Mouse (Mus musculus): ENCODE data around the gene Gm10570. TPM values are rescaled to one million over a fixed set of nuclear protein-coding genes. Genes with fewer than 3 reads are reported as not detected.

Gm10570 gene
- total RNA-seq, 2 experiments from 2014 or later = 0.69 to 2.4 TPM

DNA sequence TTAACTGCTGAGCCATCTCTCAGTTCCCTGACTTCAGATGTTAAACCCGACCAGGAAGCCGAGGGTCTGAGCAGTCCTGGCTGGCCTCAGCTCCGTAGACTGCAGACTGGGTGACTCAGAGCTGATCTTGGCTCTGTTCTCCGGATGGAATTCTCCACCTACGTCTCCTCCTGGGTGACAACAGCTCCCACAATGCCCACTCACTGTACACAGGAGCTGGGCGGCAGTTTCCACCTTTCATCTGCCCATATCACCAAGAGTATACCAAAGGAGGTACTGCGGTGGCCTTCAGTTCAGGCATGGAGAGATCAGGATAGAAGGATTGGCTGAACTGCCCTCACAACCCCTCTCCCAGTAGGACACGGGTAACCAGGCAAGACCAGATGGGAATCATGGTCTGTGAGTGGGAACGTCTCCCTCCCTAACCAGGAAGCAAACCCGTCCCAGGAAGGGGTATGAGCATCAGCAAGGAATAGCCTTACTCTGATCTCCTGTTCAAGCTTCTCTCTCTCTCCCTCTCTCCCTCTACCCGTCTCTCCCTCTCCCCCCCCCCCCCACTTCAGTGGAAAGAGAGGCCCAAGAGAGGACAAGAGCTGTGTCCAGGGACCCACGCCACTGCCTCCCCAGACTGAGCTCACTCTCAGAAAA lies 34.7 kb downstream of the Gm10570 start:
- peak; percentile 44 to 73 for DNase-seq (ENCODE audit: low spot score in 2 of 2)

DNA sequence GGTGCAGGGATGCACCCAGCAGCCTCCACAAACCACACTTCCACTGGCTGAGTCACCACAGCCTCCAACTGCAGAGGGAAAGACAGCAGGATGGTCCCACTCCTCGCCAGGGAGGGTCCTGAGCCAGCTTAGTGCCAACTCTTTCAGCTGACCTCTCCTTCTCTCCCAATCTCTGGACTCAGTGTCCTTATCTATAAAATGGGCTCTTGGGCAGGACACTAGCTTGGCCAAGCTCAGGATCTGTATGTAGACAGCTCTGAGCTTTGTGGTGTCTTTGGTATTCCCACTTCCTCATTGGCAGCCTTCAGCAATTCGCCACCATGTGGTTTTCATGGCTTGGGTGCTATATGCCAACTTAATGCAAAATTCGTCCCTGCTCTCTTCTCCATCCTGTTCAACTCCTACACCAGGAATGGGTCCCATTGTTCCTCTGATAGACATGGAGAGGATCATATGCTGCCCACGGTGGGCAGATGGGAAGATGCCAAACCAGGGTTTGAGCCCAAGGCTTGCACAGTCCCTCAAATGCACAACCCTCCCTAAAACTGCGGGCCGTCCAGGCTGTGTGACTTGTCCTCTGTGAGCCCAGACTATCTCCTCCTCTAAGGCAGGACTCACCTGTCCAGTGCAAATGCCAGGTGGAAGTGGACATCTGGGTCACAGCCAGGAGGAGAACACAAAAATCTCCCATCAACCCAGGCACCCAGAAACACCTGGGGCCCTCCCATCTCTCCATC lies 37.7 kb downstream of the Gm10570 start:
- DNase-seq (ENCODE audit: low spot score in 2 of 2) = peak; percentile 58 to 65

DNA sequence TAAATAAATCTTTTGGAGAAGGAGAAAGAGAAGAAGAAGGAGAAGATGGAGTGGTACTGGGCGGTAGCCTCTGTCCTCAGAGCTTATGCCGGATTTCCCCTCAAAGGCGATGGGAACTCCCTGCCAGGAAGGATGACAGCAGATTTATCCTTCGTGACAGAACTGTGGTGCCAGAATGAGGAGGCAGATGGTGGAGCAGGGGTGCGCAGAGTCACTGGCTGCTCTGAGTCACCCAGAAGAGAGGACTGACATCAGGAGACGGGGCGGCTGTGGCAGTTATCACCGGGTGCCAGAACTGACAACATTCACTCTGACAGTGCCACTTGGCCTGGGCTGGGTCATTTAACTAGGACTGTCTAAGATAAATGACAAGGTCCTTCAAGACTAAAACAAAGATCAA lies 38.4 kb downstream of the Gm10570 start:
- peak; percentile 86 to 94 for DNase-seq (ENCODE audit: low spot score in 2 of 2)

DNA sequence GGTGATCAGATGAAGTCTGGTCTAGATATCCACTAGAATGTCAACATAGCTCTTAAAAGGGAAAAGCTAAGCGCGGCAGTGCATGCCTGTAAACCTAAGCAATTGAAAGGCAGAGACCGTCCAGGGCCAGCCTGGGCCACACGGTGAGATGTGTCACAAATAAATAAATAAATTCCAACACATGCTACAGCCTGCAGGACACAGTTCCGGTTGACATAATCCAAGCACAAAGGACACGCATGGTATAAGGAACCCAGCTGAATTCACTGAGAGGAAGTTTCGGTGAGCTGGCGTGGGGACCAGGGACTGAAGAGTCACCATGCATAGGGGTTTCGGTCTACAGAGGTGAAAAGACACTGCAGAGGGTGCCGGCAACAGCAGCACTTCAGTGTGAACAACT lies 39.7 kb downstream of the Gm10570 start:
- no peak for DNase-seq (ENCODE audit: low spot score in 2 of 2)

DNA sequence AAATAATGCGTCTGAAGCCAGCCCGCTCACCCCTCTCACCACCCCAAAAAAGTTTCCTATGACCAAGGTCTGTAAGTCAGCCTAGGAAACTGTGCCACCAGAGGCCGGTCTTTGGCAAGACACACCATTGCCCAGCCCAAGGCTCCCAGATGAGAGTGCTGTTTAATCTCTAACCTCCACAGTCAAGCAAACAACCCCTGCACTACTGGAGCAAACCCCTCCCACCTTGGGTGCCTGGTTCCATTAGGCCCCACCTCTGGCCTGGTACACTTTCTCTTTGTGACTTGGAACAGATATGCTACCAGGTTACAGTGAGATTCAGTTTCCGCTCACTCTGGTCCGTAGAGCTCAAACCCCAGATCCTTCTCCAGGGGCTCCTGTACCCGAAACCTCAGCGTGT lies 41.4 kb downstream of the Gm10570 start:
- no peak for DNase-seq (ENCODE audit: low spot score in 2 of 2)

DNA sequence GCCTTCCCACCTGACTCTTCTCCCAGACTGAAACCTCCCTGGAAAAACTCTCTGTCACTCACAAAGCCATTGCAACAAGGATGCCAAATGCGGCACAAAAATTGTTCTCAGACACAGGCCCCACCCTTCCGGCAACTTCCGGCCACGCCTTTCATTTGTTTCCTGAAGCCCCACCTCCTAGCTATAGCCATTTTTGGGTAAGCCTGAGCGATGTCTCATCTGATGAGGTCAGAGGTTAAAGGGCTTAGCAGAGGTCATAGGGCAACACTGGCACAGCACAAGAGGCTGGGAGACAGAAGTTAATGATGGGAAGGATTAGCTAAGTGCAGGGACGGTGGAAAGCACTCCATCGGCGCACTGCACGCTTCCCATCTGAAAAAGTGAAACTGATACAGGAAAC lies 41.9 kb downstream of the Gm10570 start:
- DNase-seq (ENCODE audit: low spot score in 2 of 2) = no peak

DNA sequence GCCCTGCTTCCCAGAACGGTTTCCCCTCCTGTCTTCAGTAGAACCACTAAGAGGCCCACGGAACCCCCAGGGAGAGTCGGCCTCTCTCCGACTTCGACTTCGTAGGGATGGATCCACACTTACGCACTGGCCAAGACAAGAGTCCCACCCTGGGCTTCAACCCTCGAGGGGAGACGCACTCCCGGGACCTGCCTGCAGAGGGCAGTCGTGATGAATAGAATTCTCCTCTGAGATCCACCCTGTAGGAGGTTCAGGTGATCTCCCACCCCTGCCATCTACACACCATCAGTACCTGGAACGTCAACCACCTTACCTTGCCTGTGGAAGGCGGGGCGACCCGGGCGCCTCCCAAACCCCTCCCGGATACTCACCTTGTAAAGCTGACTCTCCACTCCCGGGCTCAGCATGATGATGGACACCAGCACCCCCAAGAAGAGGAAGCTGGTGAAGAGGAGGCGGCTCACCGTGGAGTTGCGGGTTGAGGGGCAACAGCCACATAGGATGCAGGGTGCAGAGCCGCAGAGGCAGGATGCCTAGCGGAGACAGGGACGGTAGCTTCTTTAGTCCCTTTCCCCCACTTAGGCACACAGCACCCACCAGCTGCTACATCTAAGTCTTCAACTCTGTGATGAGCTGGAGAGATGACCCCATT lies 43.6 kb downstream of the Gm10570 start:
- peak in 1 of 2 experiments; percentile 76 for DNase-seq (ENCODE audit: low spot score in 2 of 2)

DNA sequence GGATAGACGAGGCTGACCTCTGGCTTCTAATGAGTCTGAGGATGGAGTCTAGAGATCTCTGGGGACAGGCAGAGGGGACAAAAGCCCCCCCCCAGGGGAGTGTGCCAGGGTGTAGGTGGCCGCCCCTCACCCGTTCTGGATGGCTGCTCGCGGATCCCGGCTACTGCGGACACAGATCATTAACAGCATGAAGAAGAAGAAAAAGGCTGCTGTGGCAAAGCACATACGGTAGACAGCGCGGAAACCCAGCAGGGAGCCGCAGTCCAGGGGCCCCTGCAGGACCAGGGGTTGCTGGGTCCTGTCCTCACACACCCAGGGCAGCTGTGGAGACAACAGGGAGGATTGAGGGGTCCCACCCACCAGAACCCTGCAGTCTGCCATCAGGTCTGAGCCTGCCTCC lies 44.3 kb downstream of the Gm10570 start:
- DNase-seq (ENCODE audit: low spot score in 2 of 2) = no peak

DNA sequence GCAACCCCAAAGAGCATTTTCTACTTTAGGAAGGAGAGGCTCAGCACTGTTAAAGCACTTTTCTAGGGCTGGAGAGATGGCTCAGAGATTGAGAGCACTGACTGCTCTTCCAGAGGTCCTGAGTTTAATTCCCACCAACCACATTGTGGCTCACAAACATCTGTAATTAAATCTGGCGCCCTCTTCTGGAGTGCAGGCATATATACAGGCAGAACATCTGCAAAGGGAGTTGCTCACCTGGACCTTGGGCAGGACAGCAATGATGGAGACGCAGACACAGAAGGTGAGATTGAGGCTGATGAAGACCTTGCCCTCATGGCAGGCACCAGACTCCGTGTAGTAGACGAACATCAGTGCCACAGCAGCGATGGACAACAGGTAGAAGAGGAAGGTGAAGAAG lies 48.1 kb downstream of the Gm10570 start:
- DNase-seq (ENCODE audit: low spot score in 2 of 2) = no peak

Other genes starting within 250 kb of the Gm10570 start
- 10 to 100 TPM; 71.9 to 72.0 TPM for gene Pef1, start 206.1 kb downstream of the Gm10570 start, total RNA-seq (2021)
- gene Hcrtr1, start 169.3 kb downstream of the Gm10570 start, total RNA-seq (2021) = 1 to 10 TPM; 1.6 to 2.3 TPM
- gene Tinagl1, start 133.6 kb downstream of the Gm10570 start, total RNA-seq (2021) = 10 to 100 TPM; 12.5 to 15.9 TPM
- not detected for gene Gm853, start 86.3 kb downstream of the Gm10570 start, total RNA-seq (2021)
- gene Serinc2, start 29.5 kb downstream of the Gm10570 start, total RNA-seq (2021) = 10 to 100 TPM in 1 of 2 experiments, 1 to 10 TPM in 1; 9.4 to 11.2 TPM
- gene Fabp3, start 79 bp downstream of the Gm10570 start, total RNA-seq (2021) = 100 to 1,000 TPM in 1 of 2 experiments, 10 to 100 TPM in 1; 91.8 to 107 TPM
- 10 to 100 TPM; 66.7 to 72.6 TPM for gene Zcchc17, start 51.3 kb upstream of the Gm10570 start, total RNA-seq (2021)
- gene Snrnp40, start 51.5 kb upstream of the Gm10570 start, total RNA-seq (2021) = 10 to 100 TPM; 31.2 to 32.6 TPM